Mouse (Mus musculus) MEL (cell line): Measurements from ENCODE around the gene Snf8.

Experiments used
- CTCF ChIP-seq, 3 experiments: IDR thresholded peaks in 2 of 3; conservative IDR thresholded peaks in 1 of 3; 2 replicates each; pipeline ENCODE4 v1.5.1; 2011 to 2012; ENCODE audit warnings: low read length in 3 of 3, low read depth in 2 of 3, mild to moderate bottlenecking in 2 of 3, improper control_type of control experiment in 1 of 3, inconsistent platforms in 1 of 3, mixed read lengths in 1 of 3, moderate library complexity in 1 of 3; ENCODE audit not compliant: control insufficient read depth in 1 of 3, insufficient read depth in 1 of 3, poor library complexity in 1 of 3, severe bottlenecking in 1 of 3
- E2F4 ChIP-seq: IDR thresholded peaks from 2 replicates; pipeline ENCODE4 v1.6.1; 2011; ENCODE audit warnings: low read depth, low read length, improper control_type of control experiment, borderline replicate concordance
- EP300 ChIP-seq, 2 experiments: IDR thresholded peaks; 2 replicates each; pipeline ENCODE4 v1.6.1; 2011; ENCODE audit warnings: improper control_type of control experiment in 2 of 2, low read length in 2 of 2, low read depth in 1 of 2, mild to moderate bottlenecking in 1 of 2
- MAX ChIP-seq: IDR thresholded peaks from 2 replicates; pipeline ENCODE4 v1.6.1; 2011; ENCODE audit warnings: low read length, improper control_type of control experiment
- POLR2A ChIP-seq, 2 experiments: IDR thresholded peaks; 2 replicates each; pipeline ENCODE4 v1.6.1; 2011 to 2012; ENCODE audit warnings: low read length in 2 of 2, mild to moderate bottlenecking in 2 of 2, control low read depth in 1 of 2, improper control_type of control experiment in 1 of 2, low read depth in 1 of 2, moderate library complexity in 1 of 2; ENCODE audit not compliant: control insufficient read depth in 1 of 2, insufficient read depth in 1 of 2, poor library complexity in 1 of 2
- RCOR1 ChIP-seq: IDR thresholded peaks from 2 replicates; pipeline ENCODE4 v1.6.1; 2012; ENCODE audit warnings: low read depth, mild to moderate bottlenecking, inconsistent platforms, low read length, improper control_type of control experiment
- ZC3H11A ChIP-seq: IDR thresholded peaks from 2 replicates; pipeline ENCODE4 v1.6.1; 2012; ENCODE audit warnings: low read depth, mild to moderate bottlenecking, inconsistent platforms, low read length, improper control_type of control experiment

DNA sequence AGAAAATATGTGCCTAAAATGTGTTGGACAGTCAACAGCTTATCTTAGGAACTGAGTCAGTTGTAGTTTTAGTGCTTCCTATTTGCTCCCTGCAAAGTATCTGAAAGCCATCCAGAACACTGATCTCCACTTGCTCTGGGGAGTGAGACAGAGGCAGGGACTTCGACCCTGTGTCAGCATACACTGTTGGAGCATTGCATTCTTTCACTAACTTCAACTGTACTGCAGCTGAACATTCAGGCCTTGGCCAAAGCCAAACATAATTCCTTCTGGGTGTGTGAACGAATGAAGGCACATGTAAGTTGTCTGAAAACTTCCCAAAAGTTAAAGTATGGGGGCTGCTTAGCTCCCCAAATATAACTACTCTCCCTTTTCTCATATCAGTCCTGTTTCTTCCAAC, 12.1 kb downstream of the Snf8 start:
- TF ChIP-seq MAX (no peak), CTCF (IDR thresholded peaks at IDR 0.05 in 2 of 3, conservative IDR thresholded peaks at IDR 0.05 in 1 of 3; ENCODE audit: control insufficient read depth in 1 of 3, insufficient read depth in 1 of 3, low read depth in 2 of 3, low read length in 3 of 3, poor library complexity in 1 of 3, severe bottlenecking in 1 of 3) (no peak), ZC3H11A (no peak), RCOR1 (no peak), POLR2A (IDR thresholded peaks at IDR 0.05; ENCODE audit: control insufficient read depth in 1 of 2, insufficient read depth in 1 of 2, low read depth in 1 of 2, low read length in 2 of 2, poor library complexity in 1 of 2) (peak in 1 of 2 experiments; percentile 44; a peak in 2 of 4 replicates), EP300 (IDR thresholded peaks at IDR 0.05; ENCODE audit: low read depth in 1 of 2, low read length in 2 of 2) (0 out of 4 replicates have a peak, but pooled peaks of 1 of the 2 experiments have one; percentile 8), E2F4 (no peak)
